Mouse (Mus musculus) midbrain, embryonic 10.5 days (tissue): ENCODE data around the gene Ghrl. TPM values are rescaled to one million over a fixed set of nuclear protein-coding genes. Genes with fewer than 3 reads are reported as not detected.

Experiments used
- DNase-seq: peaks from one replicate; pipeline ENCODE4 v3.0.0-alpha.2; 2017; ENCODE audit warnings: low spot score
- H3K27ac ChIP-seq: fragments of 300-500 bp; sonication (generic); replicated peaks from 2 replicates; pipeline ENCODE4 v1.5.1; 2016; ENCODE audit warnings: mild to moderate bottlenecking
- H3K27me3 ChIP-seq: fragments of 300-500 bp; sonication (generic); 2 replicates; pipeline ENCODE4 v1.6.1; 2016; ENCODE audit warnings: low read depth, mild to moderate bottlenecking; ENCODE audit not compliant: poor library complexity, severe bottlenecking
- H3K36me3 ChIP-seq: fragments of 300-500 bp; sonication (generic); 2 replicates; pipeline ENCODE4 v1.6.1; 2016; ENCODE audit warnings: mild to moderate bottlenecking, moderate library complexity
- H3K4me1 ChIP-seq: fragments of 300-500 bp; sonication (generic); 2 replicates; pipeline ENCODE4 v1.6.1; 2016
- H3K4me3 ChIP-seq: fragments of 300-500 bp; sonication (generic); 2 replicates; pipeline ENCODE4 v1.5.1; 2016; ENCODE audit warnings: mild to moderate bottlenecking, moderate library complexity
- H3K9me3 ChIP-seq: fragments of 300-500 bp; sonication (generic); replicated peaks from 2 replicates; pipeline ENCODE4 v1.6.1; 2016; ENCODE audit warnings: mild to moderate bottlenecking
- WGBS: fragments of 180-500 bp; shearing (Covaris S2); methylation state at CpG from one replicate; pipeline ENCODE4 v1.1.7; 2016; 5-methylcytosine and 5-hydroxymethylcytosine counted together
- polyA plus RNA-seq: library from polyadenylated mRNA; unstranded; fragments of >200 nt; fragmentation: Nextera tagmentation; extraction: Ambion mirVana; gene quantifications from 2 replicates; pipeline ENCODE4 v1.2.1, GENCODE M21; 2016

The Ghrl gene
- polyA plus RNA-seq, 1 experiment from 2014 or later: not detected

- Histone ChIP-seq H3K9me3 (no peaks in the 10 kb centered on the region), H3K27me3 (no peaks in the 10 kb centered on the region; the same call in 1 of the 2 replicates), H3K4me1 (peaks cover 35% of the 10 kb centered on the region), H3K27ac (no peak overlapping the region), H3K36me3 (no peaks in the 10 kb centered on the region), H3K4me3 (no peak overlapping the region)
- DNase-seq: no peak
- 96% methylated on average over 5 of the region's 5 CpGs for WGBS
Measured at GRCm38 (mm10) chr6:113693377-113693776, 26.3 kb downstream of the Ghrl start.

- no peak for DNase-seq
- H3K4me1 ChIP-seq: peaks cover 29% of the 10 kb centered on the region
- H3K36me3 ChIP-seq: no peaks in the 10 kb centered on the region
- H3K27me3 ChIP-seq: no peaks in the 10 kb centered on the region; the same call in 1 of the 2 replicates
- WGBS: 85% methylated on average over 5 of the region's 5 CpGs
- no peak overlapping the region for H3K27ac ChIP-seq
- H3K9me3 ChIP-seq: no peaks in the 10 kb centered on the region
- no peak overlapping the region for H3K4me3 ChIP-seq
Measured at GRCm38 (mm10) chr6:113692661-113693133, 27.0 kb downstream of the Ghrl start.

- 85% methylated on average over 4 of the region's 4 CpGs for WGBS
- H3K9me3 ChIP-seq: no peaks in the 10 kb centered on the region
- peak overlapping the region; percentile 30 for H3K4me3 ChIP-seq
- H3K27me3 ChIP-seq: no peaks in the 10 kb centered on the region; the same call in 1 of the 2 replicates
- H3K4me1 ChIP-seq: peaks cover 25% of the 10 kb centered on the region
- H3K27ac ChIP-seq: peak overlapping the region; percentile 81
- DNase-seq: no peak
- H3K36me3 ChIP-seq: no peaks in the 10 kb centered on the region
Measured at GRCm38 (mm10) chr6:113691084-113691462, 28.6 kb downstream of the Ghrl start.

GRCm38 (mm10) chr6:113690400-113691083, 29.1 kb downstream of the Ghrl start:
- Histone ChIP-seq H3K4me3 (peak overlapping the region; percentile 30), H3K36me3 (no peaks in the 10 kb centered on the region), H3K27me3 (no peaks in the 10 kb centered on the region; the same call in 1 of the 2 replicates), H3K27ac (peak overlapping the region; percentile 81), H3K4me1 (peaks cover 23% of the 10 kb centered on the region), H3K9me3 (no peaks in the 10 kb centered on the region)
- WGBS: 15% methylated on average over 14 of the region's 14 CpGs
- DNase-seq: peak; percentile 65

- no peaks in the 10 kb centered on the region; the same call in 1 of the 2 replicates for H3K27me3 ChIP-seq
- DNase-seq: peak; percentile 38
- 33% methylated on average over 7 of the region's 7 CpGs for WGBS
- peak overlapping the region; percentile 5; the same call in 1 of the 2 replicates for H3K4me3 ChIP-seq
- no peaks in the 10 kb centered on the region for H3K9me3 ChIP-seq
- H3K36me3 ChIP-seq: no peaks in the 10 kb centered on the region
- H3K27ac ChIP-seq: peak overlapping the region; percentile 81
- peaks cover 23% of the 10 kb centered on the region for H3K4me1 ChIP-seq
Measured at GRCm38 (mm10) chr6:113690008-113690399, 29.7 kb downstream of the Ghrl start.

- WGBS: 43% methylated on average over 8 of the region's 8 CpGs
- Histone ChIP-seq H3K9me3 (no peaks in the 10 kb centered on the region), H3K4me1 (peaks cover 23% of the 10 kb centered on the region), H3K4me3 (no peak overlapping the region), H3K27me3 (no peaks in the 10 kb centered on the region), H3K27ac (no peak overlapping the region), H3K36me3 (no peaks in the 10 kb centered on the region)
- no peak for DNase-seq
Measured at GRCm38 (mm10) chr6:113686551-113687125, 33.0 kb downstream of the Ghrl start.

GRCm38 (mm10) chr6:113683081-113683825, 36.4 kb downstream of the Ghrl start:
- no peaks in the 10 kb centered on the region for H3K27me3 ChIP-seq
- H3K9me3 ChIP-seq: no peaks in the 10 kb centered on the region
- H3K4me1 ChIP-seq: peaks cover 12% of the 10 kb centered on the region
- WGBS: 88% methylated on average over 10 of the region's 10 CpGs
- DNase-seq: no peak
- H3K36me3 ChIP-seq: no peaks in the 10 kb centered on the region
- H3K4me3 ChIP-seq: no peak overlapping the region
- H3K27ac ChIP-seq: no peak overlapping the region

GRCm38 (mm10) chr6:113681271-113681670, 38.4 kb downstream of the Ghrl start:
- Histone ChIP-seq H3K27ac (no peak overlapping the region), H3K27me3 (no peaks in the 10 kb centered on the region), H3K9me3 (no peaks in the 10 kb centered on the region), H3K4me1 (peaks cover 7% of the 10 kb centered on the region; the same call in 1 of the 2 replicates), H3K4me3 (no peak overlapping the region), H3K36me3 (no peaks in the 10 kb centered on the region)
- WGBS: 20% methylated on average over 4 of the region's 4 CpGs
- DNase-seq: peak; percentile 75

GRCm38 (mm10) chr6:113679993-113680566, 39.6 kb downstream of the Ghrl start:
- no peak overlapping the region for H3K27ac ChIP-seq
- no peaks in the 10 kb centered on the region for H3K9me3 ChIP-seq
- peaks cover 7% of the 10 kb centered on the region; the same call in 1 of the 2 replicates for H3K4me1 ChIP-seq
- no peaks in the 10 kb centered on the region for H3K27me3 ChIP-seq
- no peaks in the 10 kb centered on the region for H3K36me3 ChIP-seq
- H3K4me3 ChIP-seq: no peak overlapping the region
- no peak for DNase-seq
- WGBS: 85% methylated on average over 9 of the region's 9 CpGs

- no peak overlapping the region for H3K27ac ChIP-seq
- DNase-seq: no peak
- H3K9me3 ChIP-seq: no peaks in the 10 kb centered on the region
- 81% methylated on average over 14 of the region's 14 CpGs for WGBS
- H3K4me3 ChIP-seq: no peak overlapping the region
- H3K27me3 ChIP-seq: no peaks in the 10 kb centered on the region
- H3K4me1 ChIP-seq: peaks cover 7% of the 10 kb centered on the region; the same call in 1 of the 2 replicates
- no peaks in the 10 kb centered on the region for H3K36me3 ChIP-seq
Measured at GRCm38 (mm10) chr6:113678246-113679012, 41.3 kb downstream of the Ghrl start.

- no peaks in the 10 kb centered on the region for H3K36me3 ChIP-seq
- H3K9me3 ChIP-seq: no peaks in the 10 kb centered on the region
- no peaks in the 10 kb centered on the region for H3K27me3 ChIP-seq
- H3K27ac ChIP-seq: no peak overlapping the region
- no peak overlapping the region for H3K4me3 ChIP-seq
- H3K4me1 ChIP-seq: peaks cover 7% of the 10 kb centered on the region; the same call in 1 of the 2 replicates
- no peak for DNase-seq
- 82% methylated on average over 14 of the region's 14 CpGs for WGBS
Measured at GRCm38 (mm10) chr6:113677070-113677734, 42.5 kb downstream of the Ghrl start.
